Mouse (Mus musculus) hindbrain, embryonic 13.5 days (tissue): ENCODE measurements around the gene Tmem11. TPM values are rescaled to one million over a fixed set of nuclear protein-coding genes. Genes with fewer than 3 reads are reported as not detected.

Experiments used
- ATAC-seq: fragments of 200-750 bp; cut with Nextera tagmentation; 2 replicates; pipeline ENCODE4 v1.8.0; 2017; ENCODE audit warnings: moderate TSS enrichment; ENCODE audit not compliant: low FRiP score
- H3K27ac ChIP-seq: fragments of 300-500 bp; sonication (generic); 2 replicates; pipeline ENCODE4 v1.5.1; 2015; ENCODE audit warnings: inconsistent platforms, mild to moderate bottlenecking, moderate library complexity
- H3K27me3 ChIP-seq: fragments of 300-500 bp; sonication (generic); 2 replicates; pipeline ENCODE4 v1.6.1; 2015; ENCODE audit warnings: mild to moderate bottlenecking, inconsistent platforms
- H3K36me3 ChIP-seq: fragments of 300-500 bp; sonication (generic); 2 replicates; pipeline ENCODE4 v1.6.1; 2015; ENCODE audit warnings: mild to moderate bottlenecking, inconsistent platforms
- H3K4me1 ChIP-seq: fragments of 300-500 bp; sonication (generic); replicated peaks from 2 replicates; pipeline ENCODE4 v1.6.1; 2015; ENCODE audit warnings: inconsistent platforms
- H3K4me2 ChIP-seq: fragments of 300-500 bp; sonication (generic); 2 replicates; pipeline ENCODE4 v1.6.1; 2015; ENCODE audit warnings: inconsistent platforms, mild to moderate bottlenecking, moderate library complexity
- H3K4me3 ChIP-seq: fragments of 300-500 bp; sonication (generic); 2 replicates; pipeline ENCODE4 v1.5.1; 2015; ENCODE audit warnings: mild to moderate bottlenecking, inconsistent platforms
- H3K9ac ChIP-seq: fragments of 300-500 bp; sonication (generic); 2 replicates; pipeline ENCODE4 v1.6.1; 2015; ENCODE audit warnings: mild to moderate bottlenecking, inconsistent platforms
- H3K9me3 ChIP-seq: fragments of 300-500 bp; sonication (generic); 2 replicates; pipeline ENCODE4 v1.6.1; 2016; ENCODE audit warnings: inconsistent platforms
- WGBS: fragments of 180-500 bp; shearing (Covaris S2); methylation state at CpG from one replicate; pipeline ENCODE4 v1.1.7; 2015; 5-methylcytosine and 5-hydroxymethylcytosine counted together
- polyA plus RNA-seq: library from polyadenylated mRNA; unstranded; fragments of >200 nt; fragmentation: Nextera tagmentation; extraction: Ambion mirVana; gene quantifications from 2 replicates; pipeline ENCODE4 v1.2.1, GENCODE M21; 2015

Gene Tmem11
- polyA plus RNA-seq, result 54.9 and 55.3 TPM in 2 replicates

DNA sequence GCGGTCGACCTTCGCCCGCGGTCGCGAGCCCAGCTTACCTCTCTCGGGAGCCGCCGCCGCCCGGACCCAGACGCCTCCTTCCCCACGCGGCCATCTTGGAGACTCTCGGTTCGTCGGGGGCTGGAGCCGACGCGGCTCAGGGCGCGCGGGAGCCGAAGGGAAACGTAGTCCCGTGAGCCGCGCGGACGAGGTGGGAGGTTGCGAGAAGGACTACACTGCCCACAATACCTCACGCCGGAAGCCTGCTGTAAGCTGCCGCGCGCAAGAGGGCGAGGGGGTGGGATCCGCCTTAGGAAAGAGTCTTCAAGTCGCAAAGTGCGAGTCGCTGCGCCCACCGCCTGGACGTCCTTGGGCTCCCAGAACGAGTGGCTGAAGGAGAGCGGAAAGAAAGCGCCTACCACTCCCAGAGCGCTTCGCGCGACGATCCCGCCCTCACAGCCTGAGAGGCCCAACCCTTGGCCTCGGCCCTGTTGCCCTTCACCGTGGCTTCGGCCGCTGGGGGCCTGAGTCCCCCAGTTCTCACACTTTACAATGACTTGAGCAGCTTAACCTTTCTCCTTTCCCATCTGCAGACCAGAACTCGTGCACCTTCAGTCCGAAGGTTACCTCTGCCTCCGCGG, at the start of gene Tmem11:
Gene Tmem11 (minus strand): TSS at position 598 of the 620 bp plus-strand sequence.
- Histone ChIP-seq H3K4me2 (peak within 1 kb of the TSS; percentile 79), H3K27ac (peak within 1 kb of the TSS; percentile 93), H3K9me3 (no peaks in the 10 kb centered on the region), H3K4me3 (peak within 1 kb of the TSS; percentile 99), H3K36me3 (no peaks in the 10 kb centered on the region), H3K27me3 (no peaks in the 10 kb centered on the region), H3K9ac (peak within 1 kb of the TSS; percentile 92), H3K4me1 (peaks cover 49% of the 10 kb centered on the region)
- ATAC-seq, result peak; percentile 100
- WGBS, result under 1% methylated on average over 62 of the region's 62 CpGs

DNA sequence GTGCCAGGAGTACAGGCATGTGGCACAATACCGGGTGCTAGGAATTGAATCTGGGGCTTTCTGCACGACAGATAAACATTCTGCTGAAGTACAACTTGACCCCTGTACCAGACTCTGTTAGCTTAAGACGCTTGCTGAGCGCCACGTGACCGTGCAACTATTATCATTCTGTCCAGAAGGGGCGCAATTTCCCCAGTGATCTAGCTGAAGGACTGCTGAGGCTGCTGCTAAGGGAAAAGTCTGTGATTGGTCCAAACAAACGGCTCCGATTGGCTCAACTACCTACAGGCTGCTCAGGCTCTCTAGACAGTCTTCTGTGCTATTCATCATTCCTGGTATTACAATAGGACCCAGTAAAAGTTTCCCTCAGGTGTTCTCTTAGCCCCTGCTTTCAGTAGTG, 48.2 kb upstream of the Tmem11 start:
- peak overlapping the region; percentile 53 for H3K4me2 ChIP-seq
- H3K4me1 ChIP-seq, result peaks cover 21% of the 10 kb centered on the region
- peak overlapping the region; percentile 51; the same call in 1 of the 2 replicates for H3K9ac ChIP-seq
- H3K36me3 ChIP-seq, result no peaks in the 10 kb centered on the region
- peak overlapping the region; percentile 60 for H3K27ac ChIP-seq
- ATAC-seq, result peak; percentile 77
- H3K9me3 ChIP-seq, result no peaks in the 10 kb centered on the region
- 0% methylated on average over 9 of the region's 9 CpGs for WGBS
- H3K4me3 ChIP-seq, result peak overlapping the region; percentile 26
- no peaks in the 10 kb centered on the region for H3K27me3 ChIP-seq

DNA sequence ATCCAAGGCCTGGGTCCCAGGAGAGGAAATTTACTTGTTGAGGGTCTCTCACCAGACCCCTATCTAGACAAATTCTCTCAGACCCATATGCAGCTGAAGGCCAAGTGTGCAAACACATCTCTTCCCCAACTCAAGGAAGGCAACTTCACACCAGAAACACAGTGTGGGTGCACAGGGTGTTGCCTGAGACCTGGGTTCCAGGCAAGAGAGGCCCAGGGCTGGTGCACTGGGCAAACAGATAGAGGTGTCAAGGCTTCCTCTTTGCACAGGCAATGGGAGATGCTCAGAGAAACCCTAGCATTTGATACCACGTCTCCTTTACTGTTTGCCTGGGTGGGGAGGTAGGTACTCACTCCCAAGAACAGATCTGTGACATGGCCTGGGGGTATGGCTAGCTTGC, 45.9 kb upstream of the Tmem11 start:
- Histone ChIP-seq H3K4me1 (peaks cover 12% of the 10 kb centered on the region), H3K4me2 (no peak overlapping the region), H3K27me3 (no peaks in the 10 kb centered on the region), H3K9ac (no peak overlapping the region), H3K9me3 (no peaks in the 10 kb centered on the region), H3K36me3 (peaks cover 7% of the 10 kb centered on the region), H3K27ac (no peak overlapping the region), H3K4me3 (no peak overlapping the region)
- 86% methylated on average over 1 of the region's 1 CpGs for WGBS
- ATAC-seq, result no peak

DNA sequence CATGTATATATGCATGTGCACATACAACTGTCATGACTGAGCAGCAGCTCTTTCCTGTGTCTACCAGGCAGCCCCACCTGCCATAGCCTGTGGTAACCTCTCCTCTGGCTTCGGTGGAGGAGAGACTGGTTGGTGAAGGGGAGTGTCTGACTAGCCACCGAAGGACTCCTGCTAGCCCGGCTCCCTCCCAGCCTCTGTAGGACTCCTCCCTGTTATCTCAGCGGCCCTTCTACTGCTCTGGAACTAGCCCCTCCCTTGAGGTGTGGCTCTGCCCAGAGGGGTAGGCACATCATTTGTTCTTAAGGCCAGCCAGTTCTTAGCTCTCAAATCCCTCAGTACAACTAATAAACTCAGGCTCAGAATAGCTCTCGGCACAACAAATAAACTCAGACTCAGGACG, 45.4 kb upstream of the Tmem11 start:
- H3K36me3 ChIP-seq, result peaks cover 7% of the 10 kb centered on the region
- 52% methylated on average over 6 of the region's 6 CpGs for WGBS

DNA sequence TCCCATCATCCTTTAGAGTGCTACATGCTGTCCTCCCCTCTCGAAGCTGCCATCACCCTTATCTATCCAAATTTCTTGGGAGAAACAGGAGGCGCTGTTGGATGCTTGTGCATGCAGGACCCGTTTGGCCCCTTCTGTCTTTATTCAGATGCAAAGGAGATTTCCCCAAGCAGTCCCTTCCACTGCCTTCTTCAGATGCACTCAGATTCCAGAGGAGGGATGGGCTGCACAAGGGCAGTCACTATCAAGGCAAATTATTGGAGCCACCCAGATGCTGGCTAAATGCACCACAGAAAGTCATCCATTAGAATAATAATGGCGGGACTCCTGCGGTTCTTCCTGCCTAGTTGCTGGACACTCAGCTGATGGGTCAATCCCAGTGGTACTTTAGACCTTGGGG, 43.9 kb upstream of the Tmem11 start:
- Histone ChIP-seq H3K4me2 (no peak overlapping the region), H3K27me3 (no peaks in the 10 kb centered on the region), H3K4me3 (no peak overlapping the region), H3K9ac (no peak overlapping the region), H3K27ac (no peak overlapping the region), H3K9me3 (no peaks in the 10 kb centered on the region), H3K4me1 (peaks cover 12% of the 10 kb centered on the region), H3K36me3 (peaks cover 7% of the 10 kb centered on the region)
- 68% methylated on average over 5 of the region's 5 CpGs for WGBS
- no peak for ATAC-seq

More for the DNA sequence above, 45.4 kb upstream of the Tmem11 start:
- no peak overlapping the region for H3K4me3 ChIP-seq
- H3K9me3 ChIP-seq, result no peaks in the 10 kb centered on the region
- no peak overlapping the region for H3K9ac ChIP-seq
- H3K4me1 ChIP-seq, result peaks cover 12% of the 10 kb centered on the region
- H3K4me2 ChIP-seq, result no peak overlapping the region
- no peak overlapping the region for H3K27ac ChIP-seq
- no peaks in the 10 kb centered on the region for H3K27me3 ChIP-seq
- ATAC-seq, result no peak

DNA sequence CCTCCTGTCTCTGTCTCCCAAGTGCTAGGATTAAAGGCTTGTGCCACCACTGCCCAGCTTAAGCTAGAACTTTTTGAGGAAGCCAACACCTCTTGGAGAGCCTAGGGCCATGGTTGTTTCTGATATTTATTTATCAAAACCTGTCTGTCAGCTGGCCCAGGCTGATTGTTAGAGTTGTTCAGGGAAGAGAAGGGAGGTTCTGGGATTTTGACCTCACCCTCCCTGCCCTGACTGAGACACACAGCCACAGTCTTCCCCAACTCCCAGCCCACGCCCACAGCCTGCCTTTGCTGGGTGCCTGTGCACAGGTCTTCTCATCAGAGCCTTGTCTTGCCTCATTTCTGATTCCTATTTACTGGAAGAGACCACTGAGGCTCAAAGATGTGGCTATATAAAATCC, 43.1 kb upstream of the Tmem11 start:
- no peak overlapping the region for H3K27ac ChIP-seq
- H3K4me2 ChIP-seq, result no peak overlapping the region
- H3K36me3 ChIP-seq, result peaks cover 7% of the 10 kb centered on the region
- WGBS, result 78% methylated on average over 1 of the region's 1 CpGs
- no peak overlapping the region for H3K4me3 ChIP-seq
- H3K9me3 ChIP-seq, result no peaks in the 10 kb centered on the region
- no peak overlapping the region for H3K9ac ChIP-seq
- ATAC-seq, result no peak
- H3K4me1 ChIP-seq, result peaks cover 4% of the 10 kb centered on the region; the same call in 1 of the 2 replicates
- no peaks in the 10 kb centered on the region for H3K27me3 ChIP-seq

DNA sequence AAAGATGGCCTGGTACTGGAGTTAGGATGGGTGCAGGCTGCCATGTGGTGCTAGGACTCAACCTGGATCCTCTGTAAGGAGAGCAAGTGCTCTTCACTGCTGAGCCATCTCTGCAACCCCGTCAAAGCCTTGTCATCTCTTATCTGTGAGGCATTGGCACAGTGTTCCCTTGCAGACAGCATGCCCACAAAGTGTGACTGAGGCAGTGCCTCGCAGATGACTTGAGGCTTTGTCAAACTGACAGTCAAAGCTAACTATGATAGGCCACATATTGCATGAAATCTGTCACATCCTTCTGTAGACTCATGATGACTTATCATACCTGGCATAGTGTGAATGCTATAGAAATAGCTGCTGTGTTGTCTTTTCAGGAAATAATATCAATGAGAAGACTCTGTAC, 40.9 kb upstream of the Tmem11 start:
- Histone ChIP-seq H3K4me3 (no peak overlapping the region), H3K36me3 (peaks cover 7% of the 10 kb centered on the region), H3K9ac (no peak overlapping the region), H3K9me3 (no peaks in the 10 kb centered on the region), H3K27ac (no peak overlapping the region), H3K4me1 (peaks cover 2% of the 10 kb centered on the region), H3K27me3 (no peaks in the 10 kb centered on the region), H3K4me2 (no peak overlapping the region)
- no peak for ATAC-seq
- 79% methylated on average over 2 of the region's 2 CpGs for WGBS

DNA sequence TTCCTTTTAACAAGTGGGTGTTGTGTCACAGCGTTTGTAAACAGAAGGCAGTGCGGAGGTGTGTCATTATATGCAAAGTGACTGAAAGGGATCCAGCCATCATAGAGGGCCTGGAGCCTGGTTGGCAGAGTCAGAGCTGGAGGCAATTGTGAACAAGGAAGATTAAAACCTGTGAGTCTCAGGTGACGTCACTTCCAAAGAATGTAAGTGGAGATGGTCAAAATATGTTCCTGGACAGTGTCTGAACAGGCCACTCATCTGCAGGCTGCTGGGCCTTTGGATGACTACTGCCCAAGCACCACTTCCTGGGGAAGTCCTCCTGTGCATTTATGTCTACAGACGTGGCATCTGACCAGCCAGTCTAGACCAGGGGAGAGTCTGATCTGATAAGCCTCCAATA, 36.1 kb upstream of the Tmem11 start:
- Histone ChIP-seq H3K4me1 (peaks cover 32% of the 10 kb centered on the region), H3K4me3 (no peak overlapping the region), H3K27me3 (no peaks in the 10 kb centered on the region), H3K9ac (no peak overlapping the region), H3K36me3 (no peaks in the 10 kb centered on the region), H3K9me3 (no peaks in the 10 kb centered on the region), H3K4me2 (no peak overlapping the region), H3K27ac (no peak overlapping the region)
- no peak for ATAC-seq
- 84% methylated on average over 4 of the region's 4 CpGs for WGBS

DNA sequence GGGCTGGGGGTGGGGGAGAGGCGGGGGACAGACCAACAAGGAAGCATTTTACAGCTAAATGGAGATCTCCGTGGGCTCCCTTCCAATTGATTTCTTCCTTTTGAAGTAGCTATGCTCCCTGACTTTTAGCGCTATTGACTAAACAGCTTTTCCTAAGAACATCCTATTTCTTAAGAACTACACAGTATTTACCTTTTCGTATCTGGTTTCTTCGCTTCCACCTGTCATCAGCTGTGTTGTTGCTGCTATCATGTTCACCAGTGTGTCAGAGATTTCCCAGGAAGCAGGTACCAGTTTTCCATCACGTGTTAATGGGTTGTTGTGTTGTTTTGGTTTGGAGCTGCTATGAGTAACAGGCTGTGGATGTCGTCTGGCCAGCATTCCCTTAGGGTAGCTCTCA, 35.4 kb upstream of the Tmem11 start, which contains the start of gene Natd1:
Gene Natd1 (minus strand): TSS at position 260 of the 400 bp plus-strand sequence.
- Histone ChIP-seq H3K4me3 (peak within 1 kb of the TSS; percentile 69), H3K27me3 (no peaks in the 10 kb centered on the region), H3K9ac (peak within 1 kb of the TSS; percentile 87), H3K9me3 (no peaks in the 10 kb centered on the region), H3K36me3 (no peaks in the 10 kb centered on the region), H3K27ac (peak within 1 kb of the TSS; percentile 90), H3K4me1 (peaks cover 32% of the 10 kb centered on the region), H3K4me2 (peak within 1 kb of the TSS; percentile 69)
- ATAC-seq, result no peak
- 38% methylated on average over 7 of the region's 7 CpGs for WGBS

DNA sequence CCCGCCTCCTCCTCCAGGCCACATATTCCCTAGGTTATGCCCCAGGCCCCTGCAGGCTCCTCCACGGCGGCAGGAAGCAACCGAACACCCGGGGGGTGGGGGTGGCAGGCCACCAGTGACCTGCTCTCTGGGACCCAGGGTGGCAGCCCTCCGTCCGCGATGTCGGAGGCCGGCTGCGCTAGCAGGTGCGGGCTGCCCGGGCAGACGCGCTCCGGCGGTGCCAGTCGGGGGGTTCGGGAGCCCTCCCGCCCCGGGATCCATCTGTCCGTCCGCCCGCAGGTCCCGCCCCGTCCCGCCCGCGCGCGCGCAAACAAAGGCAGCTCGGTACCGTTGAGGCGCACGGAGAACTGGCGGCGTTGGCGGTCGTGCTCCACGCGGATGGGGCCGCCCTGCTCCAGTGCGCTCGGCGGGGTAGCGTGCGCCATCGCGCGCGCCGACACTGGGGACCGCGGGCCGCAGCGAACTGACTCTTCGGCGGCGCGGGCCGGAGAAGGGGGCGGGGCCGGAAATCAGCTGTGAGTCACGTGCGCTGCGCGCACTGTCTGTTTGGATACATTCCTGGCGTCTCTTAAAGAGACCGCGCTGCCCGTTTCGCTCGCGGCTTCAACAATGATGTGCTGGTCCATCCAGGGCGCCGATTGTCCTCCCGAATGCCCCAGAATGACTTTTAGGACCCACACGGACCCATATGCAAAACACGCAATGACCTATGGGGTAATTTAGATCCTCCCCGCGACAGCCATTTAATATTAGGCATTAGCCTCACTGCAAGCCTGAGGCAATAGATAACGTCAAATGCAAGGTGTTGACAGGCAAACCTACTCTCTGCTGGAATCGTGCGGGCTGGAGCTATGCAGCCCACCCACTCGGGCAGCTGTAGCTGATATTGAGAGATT, 34.5 kb upstream of the Tmem11 start:
- H3K9me3 ChIP-seq, result no peaks in the 10 kb centered on the region

DNA sequence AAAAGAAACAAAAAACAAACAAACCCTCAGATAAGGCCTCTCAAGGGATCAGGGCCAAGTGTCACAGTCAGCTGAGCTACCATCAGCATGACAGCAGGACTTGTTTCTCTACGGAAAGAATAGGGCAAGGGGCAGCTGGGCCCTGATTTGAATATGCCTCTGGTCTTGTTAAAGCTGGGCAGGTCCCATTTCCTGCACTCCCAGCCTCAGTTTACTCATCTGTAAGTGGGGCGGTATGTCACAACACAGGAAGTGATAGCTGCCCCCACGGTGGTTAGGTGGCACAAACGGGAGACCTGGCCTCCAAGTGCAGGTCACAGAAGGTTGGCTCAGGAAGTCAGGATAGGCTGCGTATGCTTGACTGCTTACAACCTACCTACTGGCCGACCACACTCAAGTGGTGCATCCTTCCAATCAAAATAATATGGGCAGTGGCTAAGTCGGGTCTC, 33.5 kb upstream of the Tmem11 start:
- Histone ChIP-seq H3K27ac (no peak overlapping the region), H3K36me3 (no peaks in the 10 kb centered on the region), H3K9me3 (no peaks in the 10 kb centered on the region), H3K4me3 (peak overlapping the region; percentile 69), H3K4me2 (peak overlapping the region; percentile 84), H3K4me1 (peaks cover 32% of the 10 kb centered on the region), H3K9ac (peak overlapping the region; percentile 87), H3K27me3 (no peaks in the 10 kb centered on the region)
- WGBS, result 35% methylated on average over 7 of the region's 7 CpGs
- ATAC-seq, result no peak

More for the DNA sequence above, 34.5 kb upstream of the Tmem11 start:
- peak overlapping the region; percentile 90 for H3K27ac ChIP-seq
- H3K4me2 ChIP-seq, result peak overlapping the region; percentile 84
- peak overlapping the region; percentile 69 for H3K4me3 ChIP-seq
- H3K36me3 ChIP-seq, result no peaks in the 10 kb centered on the region
- H3K27me3 ChIP-seq, result no peaks in the 10 kb centered on the region
- under 1% methylated on average over 84 of the region's 86 CpGs for WGBS
- ATAC-seq, result peak; percentile 95
- peak overlapping the region; percentile 87 for H3K9ac ChIP-seq
- peaks cover 32% of the 10 kb centered on the region for H3K4me1 ChIP-seq

DNA sequence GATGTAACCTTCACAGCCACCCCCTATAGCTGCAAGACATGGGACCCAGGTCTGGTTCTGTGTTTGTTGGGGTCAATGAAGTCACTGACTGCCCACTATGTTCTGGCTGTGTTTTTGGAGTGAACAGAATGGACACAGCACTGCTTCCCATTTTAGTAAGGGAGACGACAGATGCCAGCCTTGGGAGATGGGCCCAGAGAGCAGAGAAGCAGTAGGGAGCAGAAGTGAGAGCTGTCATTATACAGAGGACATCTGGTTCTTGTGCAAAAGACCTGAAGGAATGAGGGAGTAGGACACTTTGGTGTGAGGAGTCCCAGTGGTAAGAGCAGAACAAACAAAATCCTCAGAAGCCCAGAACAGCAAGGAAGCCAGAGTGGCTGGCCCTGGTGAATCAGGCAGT, 30.6 kb upstream of the Tmem11 start:
- no peak for ATAC-seq
- no peak overlapping the region for H3K4me2 ChIP-seq
- H3K9ac ChIP-seq, result no peak overlapping the region
- no peak overlapping the region for H3K27ac ChIP-seq
- H3K4me3 ChIP-seq, result no peak overlapping the region
- H3K4me1 ChIP-seq, result peaks cover 26% of the 10 kb centered on the region
- no peaks in the 10 kb centered on the region for H3K9me3 ChIP-seq
- peaks cover 22% of the 10 kb centered on the region for H3K36me3 ChIP-seq
- no peaks in the 10 kb centered on the region for H3K27me3 ChIP-seq
- WGBS, result 97% methylated on average over 1 of the region's 1 CpGs
